Mouse (Mus musculus): ENCODE measurements around the gene Ralgapb. TPM values are rescaled to one million over a fixed set of nuclear protein-coding genes. Genes with fewer than 3 reads are reported as not detected.

Ralgapb gene
- polyA plus RNA-seq, 1 experiment, result 57.7 TPM

GRCm38 (mm10) chr2:158410022-158411014 is 670 bp downstream of the Ralgapb start:
- Histone ChIP-seq H3K36me3 (ENCODE audit: control insufficient read depth, insufficient read depth, low read length, poor library complexity, severe bottlenecking) (no peaks in the 10 kb centered on the region), H3K9ac (ENCODE audit: low read depth, poor library complexity, severe bottlenecking) (peak overlapping the region; percentile 93), H3K27ac (ENCODE audit: insufficient read depth, low read length) (no peak overlapping the region), H3K9me3 (replicated peaks; ENCODE audit: control insufficient read depth, insufficient read depth, low read length, poor library complexity, severe bottlenecking) (no peaks in the 10 kb centered on the region), H3K4me1 (ENCODE audit: control insufficient read depth, insufficient read depth, low read length) (peaks cover 2% of the 10 kb centered on the region), H3K4me3 (ENCODE audit: low read depth, low read length) (peak overlapping the region; percentile 86), H3K27me3 (ENCODE audit: control insufficient read depth, insufficient read depth, low read length, poor library complexity, severe bottlenecking) (no peaks in the 10 kb centered on the region)
- TF ChIP-seq POLR2A (IDR thresholded peaks at IDR 0.05; ENCODE audit: insufficient read depth, low read length) (no peak), CTCF (IDR thresholded peaks at IDR 0.05; ENCODE audit: low read depth, low read length) (no peak), EP300 (IDR thresholded peaks at IDR 0.05; ENCODE audit: insufficient read depth, low read depth, low read length) (no peak)

- TF ChIP-seq CTCF (IDR thresholded peaks at IDR 0.05; ENCODE audit: low read depth, low read length), result no peak
- no peak for TF ChIP-seq EP300 (IDR thresholded peaks at IDR 0.05; ENCODE audit: insufficient read depth, low read depth, low read length)
- no peak for TF ChIP-seq POLR2A (IDR thresholded peaks at IDR 0.05; ENCODE audit: insufficient read depth, low read length)
- H3K9me3 ChIP-seq (replicated peaks; ENCODE audit: control insufficient read depth, insufficient read depth, low read length, poor library complexity, severe bottlenecking), result no peaks in the 10 kb centered on the region
- H3K4me1 ChIP-seq (ENCODE audit: control insufficient read depth, insufficient read depth, low read length), result peaks cover 2% of the 10 kb centered on the region
- no peaks in the 10 kb centered on the region for H3K36me3 ChIP-seq (ENCODE audit: control insufficient read depth, insufficient read depth, low read length, poor library complexity, severe bottlenecking)
- no peak overlapping the region for H3K27ac ChIP-seq (ENCODE audit: insufficient read depth, low read length)
- H3K27me3 ChIP-seq (ENCODE audit: control insufficient read depth, insufficient read depth, low read length, poor library complexity, severe bottlenecking), result no peaks in the 10 kb centered on the region
- H3K4me3 ChIP-seq (ENCODE audit: low read depth, low read length), result no peak overlapping the region
- H3K9ac ChIP-seq (ENCODE audit: low read depth, poor library complexity, severe bottlenecking), result no peak overlapping the region
Measured at GRCm38 (mm10) chr2:158413240-158413639, 3.6 kb downstream of the Ralgapb start.

GRCm38 (mm10) chr2:158415826-158416225 is 6.2 kb downstream of the Ralgapb start:
- no peak for TF ChIP-seq POLR2A (IDR thresholded peaks at IDR 0.05; ENCODE audit: insufficient read depth, low read length)
- no peak overlapping the region for H3K4me3 ChIP-seq (ENCODE audit: low read depth, low read length)
- peaks cover 2% of the 10 kb centered on the region for H3K4me1 ChIP-seq (ENCODE audit: control insufficient read depth, insufficient read depth, low read length)
- H3K9ac ChIP-seq (ENCODE audit: low read depth, poor library complexity, severe bottlenecking), result no peak overlapping the region
- H3K36me3 ChIP-seq (ENCODE audit: control insufficient read depth, insufficient read depth, low read length, poor library complexity, severe bottlenecking), result no peaks in the 10 kb centered on the region
- H3K27me3 ChIP-seq (ENCODE audit: control insufficient read depth, insufficient read depth, low read length, poor library complexity, severe bottlenecking), result no peaks in the 10 kb centered on the region
- H3K27ac ChIP-seq (ENCODE audit: insufficient read depth, low read length), result no peak overlapping the region
- H3K9me3 ChIP-seq (replicated peaks; ENCODE audit: control insufficient read depth, insufficient read depth, low read length, poor library complexity, severe bottlenecking), result no peaks in the 10 kb centered on the region

GRCm38 (mm10) chr2:158418663-158419062 is 9.0 kb downstream of the Ralgapb start:
- H3K27ac ChIP-seq (ENCODE audit: insufficient read depth, low read length), result no peak overlapping the region
- H3K9ac ChIP-seq (ENCODE audit: low read depth, poor library complexity, severe bottlenecking), result no peak overlapping the region
- TF ChIP-seq POLR2A (IDR thresholded peaks at IDR 0.05; ENCODE audit: insufficient read depth, low read length) (no peak), CTCF (IDR thresholded peaks at IDR 0.05; ENCODE audit: low read depth, low read length) (no peak), EP300 (IDR thresholded peaks at IDR 0.05; ENCODE audit: insufficient read depth, low read depth, low read length) (no peak)
- no peak overlapping the region for H3K4me3 ChIP-seq (ENCODE audit: low read depth, low read length)
- H3K27me3 ChIP-seq (ENCODE audit: control insufficient read depth, insufficient read depth, low read length, poor library complexity, severe bottlenecking), result no peaks in the 10 kb centered on the region
- no peaks in the 10 kb centered on the region for H3K4me1 ChIP-seq (ENCODE audit: control insufficient read depth, insufficient read depth, low read length)
- no peaks in the 10 kb centered on the region for H3K9me3 ChIP-seq (replicated peaks; ENCODE audit: control insufficient read depth, insufficient read depth, low read length, poor library complexity, severe bottlenecking)
- no peaks in the 10 kb centered on the region for H3K36me3 ChIP-seq (ENCODE audit: control insufficient read depth, insufficient read depth, low read length, poor library complexity, severe bottlenecking)

GRCm38 (mm10) chr2:158445814-158446213 is 36.2 kb downstream of the Ralgapb start:
- no peaks in the 10 kb centered on the region for H3K4me1 ChIP-seq (ENCODE audit: control insufficient read depth, insufficient read depth, low read length)
- no peak overlapping the region for H3K9ac ChIP-seq (ENCODE audit: low read depth, poor library complexity, severe bottlenecking)
- H3K4me3 ChIP-seq (ENCODE audit: low read depth, low read length), result no peak overlapping the region
- no peak overlapping the region for H3K27ac ChIP-seq (ENCODE audit: insufficient read depth, low read length)
- H3K36me3 ChIP-seq (ENCODE audit: control insufficient read depth, insufficient read depth, low read length, poor library complexity, severe bottlenecking), result peaks cover 8% of the 10 kb centered on the region
- H3K27me3 ChIP-seq (ENCODE audit: control insufficient read depth, insufficient read depth, low read length, poor library complexity, severe bottlenecking), result no peaks in the 10 kb centered on the region
- no peak for TF ChIP-seq POLR2A (IDR thresholded peaks at IDR 0.05; ENCODE audit: insufficient read depth, low read length)
- no peak for TF ChIP-seq EP300 (IDR thresholded peaks at IDR 0.05; ENCODE audit: insufficient read depth, low read depth, low read length)
- no peak for TF ChIP-seq CTCF (IDR thresholded peaks at IDR 0.05; ENCODE audit: low read depth, low read length)
- H3K9me3 ChIP-seq (replicated peaks; ENCODE audit: control insufficient read depth, insufficient read depth, low read length, poor library complexity, severe bottlenecking), result no peaks in the 10 kb centered on the region

GRCm38 (mm10) chr2:158449845-158450244 is 40.2 kb downstream of the Ralgapb start:
- no peak overlapping the region for H3K9ac ChIP-seq (ENCODE audit: low read depth, poor library complexity, severe bottlenecking)
- no peaks in the 10 kb centered on the region for H3K27me3 ChIP-seq (ENCODE audit: control insufficient read depth, insufficient read depth, low read length, poor library complexity, severe bottlenecking)
- H3K36me3 ChIP-seq (ENCODE audit: control insufficient read depth, insufficient read depth, low read length, poor library complexity, severe bottlenecking), result peaks cover 13% of the 10 kb centered on the region
- H3K4me3 ChIP-seq (ENCODE audit: low read depth, low read length), result no peak overlapping the region
- no peaks in the 10 kb centered on the region for H3K9me3 ChIP-seq (replicated peaks; ENCODE audit: control insufficient read depth, insufficient read depth, low read length, poor library complexity, severe bottlenecking)
- H3K4me1 ChIP-seq (ENCODE audit: control insufficient read depth, insufficient read depth, low read length), result no peaks in the 10 kb centered on the region
- no peak overlapping the region for H3K27ac ChIP-seq (ENCODE audit: insufficient read depth, low read length)
- TF ChIP-seq EP300 (IDR thresholded peaks at IDR 0.05; ENCODE audit: insufficient read depth, low read depth, low read length) (no peak), CTCF (IDR thresholded peaks at IDR 0.05; ENCODE audit: low read depth, low read length) (no peak), POLR2A (IDR thresholded peaks at IDR 0.05; ENCODE audit: insufficient read depth, low read length) (no peak)
